Mouse (Mus musculus): ENCODE measurements around the gene Syne2.

Syne2 gene

GRCm38 (mm10) chr12:75827751-75828150, 9.8 kb downstream of the Syne2 start:
- DNase-seq (ENCODE audit: low spot score in 2 of 2) = no peak

DNA sequence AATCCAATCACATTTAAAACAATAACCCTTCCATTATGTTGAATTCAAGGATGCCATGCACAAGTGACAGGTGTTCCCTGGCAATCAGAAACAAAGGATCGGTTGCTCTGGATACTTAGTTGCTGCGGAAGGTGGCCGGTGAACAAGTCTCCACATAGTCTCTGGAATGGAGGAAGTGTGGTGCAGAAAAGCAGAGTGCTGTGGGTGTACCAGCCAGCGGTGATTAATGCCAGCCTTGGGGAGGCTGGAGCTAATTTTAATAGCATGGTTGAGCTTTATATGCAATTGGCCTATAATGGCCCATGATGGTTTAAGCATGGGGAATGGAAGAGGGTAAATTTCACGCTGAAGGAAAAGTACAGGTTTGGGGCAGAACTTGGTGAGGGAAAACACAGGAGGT, 11.7 kb downstream of the Syne2 start:
- no peak for DNase-seq (ENCODE audit: low spot score in 2 of 2)

- no peak for DNase-seq (ENCODE audit: low spot score in 2 of 2)
These were observed 15.4 kb downstream of the Syne2 start for GRCm38 (mm10) chr12:75833149-75833959.

DNA sequence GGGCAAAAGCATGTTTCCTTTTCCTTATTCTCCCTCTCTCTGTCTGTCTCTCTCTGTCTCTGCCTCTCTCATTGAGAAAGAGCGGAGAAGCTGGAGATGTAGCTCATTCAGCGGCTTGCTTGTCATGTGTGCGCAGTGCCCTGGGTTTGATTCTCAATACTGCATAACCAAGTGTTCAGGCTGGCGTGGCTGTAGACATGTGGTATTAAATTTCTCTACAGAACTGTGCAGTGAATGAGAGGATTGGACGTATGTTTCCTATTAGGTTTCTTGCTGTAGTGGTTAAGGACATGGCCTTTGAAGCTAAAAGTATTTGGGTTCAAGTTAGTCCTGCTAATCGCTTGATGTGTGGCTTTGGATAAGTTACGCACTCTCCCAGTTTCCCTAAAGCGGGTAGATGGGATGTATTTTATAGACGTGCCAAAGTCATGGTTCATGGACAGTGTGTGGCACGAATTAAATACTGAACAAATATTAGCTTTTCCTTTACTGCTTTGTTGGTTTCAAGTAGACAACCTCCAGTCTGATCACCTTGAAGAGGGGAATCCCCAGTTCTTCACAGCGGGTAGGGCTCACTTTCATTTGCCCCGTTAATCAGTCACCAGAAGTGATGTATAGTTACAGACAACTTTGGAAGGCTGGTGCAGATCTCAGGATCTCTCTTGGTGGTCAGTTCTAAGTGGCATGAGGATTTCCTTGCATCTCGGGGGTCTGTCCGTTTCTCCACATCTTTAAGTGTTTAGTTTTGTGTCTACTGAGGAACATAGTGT, 16.2 kb downstream of the Syne2 start:
- no peak for DNase-seq (ENCODE audit: low spot score in 2 of 2)

- no peak for DNase-seq (ENCODE audit: low spot score in 2 of 2)
These were observed 18.6 kb downstream of the Syne2 start for GRCm38 (mm10) chr12:75836524-75836962.

GRCm38 (mm10) chr12:75837462-75837861, 19.5 kb downstream of the Syne2 start:
- no peak for DNase-seq (ENCODE audit: low spot score in 2 of 2)

GRCm38 (mm10) chr12:75839083-75839736, 21.3 kb downstream of the Syne2 start:
- DNase-seq (ENCODE audit: low spot score in 2 of 2) = no peak

DNA sequence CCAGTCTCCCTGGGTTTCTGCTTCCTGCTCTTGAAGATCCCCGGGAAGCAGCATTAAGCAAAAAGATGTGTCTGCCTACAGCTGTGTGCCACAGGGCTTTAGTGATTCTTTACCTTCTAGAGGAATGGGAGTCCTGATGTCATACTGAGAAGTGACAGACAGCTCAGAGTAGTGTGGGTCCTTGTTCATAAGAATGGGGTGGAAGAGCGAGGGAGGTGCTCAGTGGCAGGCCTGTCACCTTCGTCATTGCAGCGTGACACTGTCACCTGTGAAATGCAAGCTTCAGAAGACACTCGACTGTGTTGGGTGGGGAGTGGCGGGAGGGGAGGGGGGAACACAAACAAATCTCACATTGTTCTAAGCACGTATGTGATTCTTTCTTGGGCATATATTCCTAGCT, 23.2 kb downstream of the Syne2 start:
- no peak for DNase-seq (ENCODE audit: low spot score in 2 of 2)

DNA sequence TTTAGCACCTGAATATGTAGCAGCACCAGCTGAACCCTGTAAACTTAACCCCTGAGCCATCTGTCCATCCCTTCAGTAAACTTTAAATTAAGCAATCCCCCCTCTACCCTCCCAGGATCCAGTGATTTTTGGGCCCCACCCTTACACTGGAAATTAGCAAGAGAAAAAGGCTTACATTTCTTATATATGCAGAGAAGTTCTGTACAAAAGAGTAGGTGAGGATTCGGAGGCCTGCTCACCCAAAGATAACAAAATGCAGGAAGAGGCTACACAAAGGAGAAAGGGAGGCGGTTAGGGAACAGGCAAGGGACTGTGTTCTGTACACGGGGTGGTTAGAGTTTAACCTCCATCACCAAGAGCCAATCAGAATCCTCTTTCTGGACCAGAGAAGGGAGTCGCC, 26.4 kb downstream of the Syne2 start:
- DNase-seq (ENCODE audit: low spot score in 2 of 2) = no peak

- DNase-seq (ENCODE audit: low spot score in 2 of 2) = no peak
These were observed 27.1 kb downstream of the Syne2 start for GRCm38 (mm10) chr12:75845070-75845469.

GRCm38 (mm10) chr12:75846513-75846912, 28.6 kb downstream of the Syne2 start:
- DNase-seq (ENCODE audit: low spot score in 2 of 2) = no peak

GRCm38 (mm10) chr12:75850205-75850604, 32.3 kb downstream of the Syne2 start:
- DNase-seq (ENCODE audit: low spot score in 2 of 2) = no peak

- DNase-seq (ENCODE audit: low spot score in 2 of 2) = no peak
These were observed 33.5 kb downstream of the Syne2 start for GRCm38 (mm10) chr12:75851481-75851880.

- no peak for DNase-seq (ENCODE audit: low spot score in 2 of 2)
These were observed 34.5 kb downstream of the Syne2 start for GRCm38 (mm10) chr12:75852384-75852783.

DNA sequence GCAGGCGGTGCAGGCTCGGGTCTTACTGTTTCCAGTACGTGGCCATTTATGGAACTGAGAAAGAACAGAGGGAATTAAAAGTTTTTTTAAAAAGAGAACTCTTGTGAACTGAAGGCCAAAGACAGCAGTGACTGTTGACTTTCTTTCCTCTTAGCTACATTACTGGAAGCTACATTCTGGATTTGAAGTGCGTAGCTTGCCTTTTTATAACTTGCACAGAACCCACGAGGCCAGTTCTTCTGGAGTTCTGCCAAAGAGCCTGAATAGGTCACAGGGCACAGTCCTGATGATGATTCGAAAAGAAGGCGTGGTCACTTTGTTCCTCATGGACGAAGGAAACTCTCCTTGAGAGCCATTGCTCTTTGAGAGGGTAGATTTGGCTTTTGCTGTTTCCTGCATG, 35.6 kb downstream of the Syne2 start:
- no peak for DNase-seq (ENCODE audit: low spot score in 2 of 2)

- no peak for DNase-seq (ENCODE audit: low spot score in 2 of 2)
These were observed 37.1 kb downstream of the Syne2 start for GRCm38 (mm10) chr12:75855051-75855453.

DNA sequence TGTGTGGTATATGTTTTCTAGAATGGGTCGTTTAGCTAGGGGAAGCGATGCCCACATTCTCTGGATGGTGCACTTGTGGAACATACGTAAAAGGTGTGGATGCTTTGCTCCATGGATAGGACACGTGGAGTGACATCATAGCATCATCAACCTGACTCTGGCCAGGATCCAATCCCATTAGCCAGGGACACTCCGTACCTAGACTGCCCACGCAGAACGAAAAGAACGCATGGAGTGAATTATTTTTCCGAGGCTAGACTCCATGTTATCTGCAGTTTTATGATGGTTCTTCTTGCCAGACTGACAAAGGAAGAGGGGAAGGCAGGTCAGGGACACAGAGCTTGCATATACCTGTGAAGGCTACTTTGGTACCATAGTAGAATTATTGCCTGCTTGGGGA, 37.7 kb downstream of the Syne2 start:
- DNase-seq (ENCODE audit: low spot score in 2 of 2) = no peak

- DNase-seq (ENCODE audit: low spot score in 2 of 2) = no peak
These were observed 38.3 kb downstream of the Syne2 start for GRCm38 (mm10) chr12:75856096-75856868.

- no peak for DNase-seq (ENCODE audit: low spot score in 2 of 2)
These were observed 42.0 kb downstream of the Syne2 start for GRCm38 (mm10) chr12:75859936-75860335.

DNA sequence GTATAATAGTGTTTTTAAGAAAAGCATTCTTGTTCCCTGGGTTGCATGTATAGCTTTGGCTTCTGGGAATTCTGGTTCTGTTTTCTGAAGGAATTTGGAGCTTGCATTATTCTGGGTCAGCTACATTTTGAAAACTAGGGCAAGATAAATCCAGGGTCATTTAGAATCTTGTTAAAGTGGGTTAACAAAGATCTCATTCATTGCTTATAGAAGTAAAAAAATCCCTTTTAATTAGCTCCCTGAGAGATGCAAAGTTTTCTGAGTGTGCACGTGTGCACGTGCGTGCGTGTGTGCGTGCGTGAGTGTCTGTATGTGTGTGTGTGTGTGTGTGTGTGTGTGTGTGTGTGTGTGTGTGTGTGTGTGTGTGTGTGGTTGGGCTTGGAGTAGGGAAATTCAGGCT, 42.9 kb downstream of the Syne2 start:
- no peak for DNase-seq (ENCODE audit: low spot score in 2 of 2)

- no peak for DNase-seq (ENCODE audit: low spot score in 2 of 2)
These were observed 47.2 kb downstream of the Syne2 start for GRCm38 (mm10) chr12:75865166-75865565.
